Mouse (Mus musculus): ENCODE data around the gene Arfgef2.

DNA sequence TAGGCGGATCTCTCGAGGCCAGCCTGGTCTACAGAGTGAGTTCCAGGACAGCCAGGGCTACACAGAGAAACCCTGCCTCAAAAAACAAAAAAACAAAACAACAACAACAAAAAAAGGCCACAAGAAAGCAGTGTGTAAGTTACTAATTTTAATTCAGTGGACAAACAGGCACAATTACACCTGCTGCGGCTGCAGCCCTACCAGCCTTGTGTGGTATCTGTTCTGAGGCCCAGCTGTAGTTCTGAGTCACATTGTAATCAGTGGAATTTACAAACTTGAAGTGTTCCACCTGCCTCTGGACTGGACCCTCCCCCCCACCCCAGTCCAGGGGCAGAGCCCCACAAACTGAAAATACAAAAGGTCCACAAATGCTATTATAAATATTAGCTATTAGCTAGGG, 2.1 kb upstream of the Arfgef2 start:
- TF ChIP-seq MAFK (IDR thresholded peaks at IDR 0.05; ENCODE audit: insufficient read depth, low read depth, low read length) (no peak), ZNF384 (IDR thresholded peaks at IDR 0.05; ENCODE audit: low read depth, low read length) (no peak)

Measured in ES-E14 (cell line).